Mouse (Mus musculus): ENCODE measurements around the gene Nrip2.

DNA sequence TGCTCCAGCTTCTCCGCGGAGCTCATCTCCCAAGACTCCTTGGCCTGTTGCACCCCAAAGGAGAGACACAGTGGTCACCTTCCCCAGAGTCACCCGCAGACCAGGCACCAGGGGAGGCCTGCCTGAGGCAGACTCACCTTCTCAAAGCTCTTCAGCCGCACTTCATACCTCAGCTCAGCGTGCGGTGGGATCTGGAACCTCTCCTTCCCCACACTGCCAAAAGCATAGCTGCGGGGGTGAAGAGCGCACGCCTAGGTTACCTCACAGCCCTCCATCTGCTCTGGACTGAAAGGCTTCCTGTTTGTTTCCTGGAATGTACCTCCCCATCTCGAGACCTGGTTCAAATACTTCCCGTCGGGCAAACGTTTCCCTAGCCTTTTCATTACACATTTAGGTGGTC lies 34.5 kb downstream of the Nrip2 start:
- TF ChIP-seq POLR2A (IDR thresholded peaks at IDR 0.05; ENCODE audit: low read depth, low read length): no peak
- TF ChIP-seq JUND (conservative IDR thresholded peaks at IDR 0.05; ENCODE audit: low read depth, low read length): no peak
- TF ChIP-seq EP300 (IDR thresholded peaks at IDR 0.05; ENCODE audit: low read length): no peak
- no peak for TF ChIP-seq CTCF (conservative IDR thresholded peaks at IDR 0.05 in 1 of 2, IDR thresholded peaks at IDR 0.05 in 1 of 2; ENCODE audit: low read depth in 2 of 2, low read length in 2 of 2)
- no peak for TF ChIP-seq IRF4 (IDR thresholded peaks at IDR 0.05; ENCODE audit: low read depth, low read length)
- no peak for TF ChIP-seq HCFC1 (IDR thresholded peaks at IDR 0.05; ENCODE audit: low read depth, low read length)
- TF ChIP-seq RCOR1 (conservative IDR thresholded peaks at IDR 0.05; ENCODE audit: low read depth, low read length): no peak
- TF ChIP-seq BHLHE40 (IDR thresholded peaks at IDR 0.05; ENCODE audit: low read depth, low read length): no peak

Measured in CH12.LX (cell line).